Mouse (Mus musculus): ENCODE measurements at regions not wholly inside any gene's neighbourhood (a gene's known extent, or its start where the extent isn't known, plus 50 kb on each side); places are given as distances from the start of the nearest gene placed in this dataset.

DNA sequence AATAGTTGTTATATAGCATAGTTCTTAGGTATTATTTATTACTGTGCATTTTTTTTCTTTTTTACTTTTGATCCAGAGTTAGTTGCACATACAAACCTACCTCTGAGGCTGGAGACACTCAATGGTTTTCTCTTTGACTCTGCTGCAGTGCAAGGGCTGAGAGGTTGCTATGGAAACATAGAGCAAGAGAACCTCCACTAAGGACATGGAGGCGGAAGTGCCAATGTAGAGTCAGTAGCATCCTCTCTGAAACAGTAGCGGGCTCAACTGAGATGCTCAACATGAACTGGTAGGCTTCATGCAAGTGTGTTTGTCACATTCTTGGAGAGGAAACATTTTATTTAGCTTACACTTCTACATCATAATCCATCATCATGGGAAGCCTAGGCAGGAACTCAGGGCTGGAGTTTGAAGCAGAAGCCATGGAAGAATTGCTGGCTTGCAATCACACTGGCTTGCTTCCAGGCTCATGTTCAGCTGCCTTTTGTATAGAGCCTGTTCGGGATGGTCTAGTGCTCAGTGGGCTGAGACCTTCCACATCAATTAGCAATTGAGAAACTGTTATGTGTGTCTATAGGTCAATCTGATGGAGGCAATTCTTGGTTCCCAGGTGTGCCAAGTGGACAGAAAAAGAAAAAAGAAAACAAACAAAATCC lies 2222.4 kb downstream of the 4930444P10Rik start:
- TF ChIP-seq CTCF (IDR thresholded peaks at IDR 0.05; ENCODE audit: control insufficient read depth, insufficient read depth, insufficient replicate concordance, low read depth, low read length) (no peak), POLR2A (IDR thresholded peaks at IDR 0.05; ENCODE audit: control insufficient read depth, low read depth, low read length) (no peak)

All from testis, adult 2 months (tissue).